Mouse (Mus musculus): ENCODE data around the gene Mei1. TPM values are rescaled to one million over a fixed set of nuclear protein-coding genes. Genes with fewer than 3 reads are reported as not detected.
"Not testable (repeated sequence)": the region's sequence is repeated elsewhere in the genome, so short reads cannot be mapped to it uniquely, and the experiment has no call there.

Mei1 gene
- polyA plus RNA-seq, 1 experiment from 2014 or later, result not detected

DNA sequence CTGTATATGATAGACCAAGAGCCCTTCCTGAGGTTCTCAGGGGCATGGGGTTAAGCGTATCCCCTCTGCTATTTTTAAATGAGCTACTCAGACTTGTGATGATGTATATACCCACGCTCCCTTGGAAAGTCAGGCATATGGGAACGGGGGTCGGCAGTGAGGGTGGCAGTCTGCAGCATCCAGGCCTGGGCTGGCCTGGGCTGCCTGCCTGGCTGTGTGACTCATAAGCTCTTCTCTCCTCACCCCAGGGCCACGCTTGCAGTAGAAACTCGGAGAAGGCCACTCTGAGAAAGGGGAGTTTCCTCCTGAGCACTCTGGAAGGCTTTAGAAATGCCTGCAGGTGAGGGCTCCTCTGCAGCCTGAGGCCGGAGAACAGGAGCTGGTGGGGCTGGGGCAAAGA lies 21.3 kb downstream of the Mei1 start:
- 86% methylated on average over 7 of the region's 7 CpGs for WGBS
- Histone ChIP-seq H3K9me3 (no peaks in the 10 kb centered on the region), H3K4me1 (no peaks in the 10 kb centered on the region), H3K27me3 (0 out of 2 replicates have a peak, but pooled peaks cover 2% of the 10 kb centered on the region), H3K9ac (replicated peaks) (no peak overlapping the region), H3K4me2 (replicated peaks) (no peak overlapping the region), H3K27ac (replicated peaks) (no peak overlapping the region), H3K4me3 (no peak overlapping the region), H3K36me3 (no peaks in the 10 kb centered on the region)
- no peak for ATAC-seq (replicated peaks)

DNA sequence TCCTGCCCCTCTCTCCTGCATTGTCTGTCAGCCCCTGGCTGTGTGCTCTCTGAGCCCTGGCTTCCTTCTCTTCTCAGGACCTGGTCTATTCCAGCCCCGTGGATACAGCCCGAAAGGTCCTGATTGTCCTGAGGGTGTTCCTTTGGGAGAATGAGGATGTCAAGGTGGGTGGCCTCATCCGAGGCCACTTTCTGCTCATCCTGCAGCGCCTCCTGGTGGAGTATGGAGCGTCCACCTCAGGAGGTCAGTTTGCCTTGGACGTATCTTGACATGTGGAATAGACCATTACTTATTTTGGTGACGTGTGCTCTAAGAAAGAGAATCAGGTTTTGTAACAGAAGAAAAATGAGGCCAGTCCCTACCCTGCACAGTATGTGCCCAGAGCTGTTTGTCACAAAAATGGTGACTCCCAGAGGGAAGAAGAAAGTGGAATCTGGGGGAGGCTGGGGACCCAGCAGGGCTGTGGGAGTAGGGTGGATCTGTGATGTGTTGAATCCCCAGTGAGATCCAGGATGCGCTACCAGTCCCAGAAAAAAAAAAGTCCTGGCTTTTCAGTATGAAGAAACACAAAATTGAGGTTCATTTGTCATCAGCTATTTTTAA lies 37.3 kb downstream of the Mei1 start:
- 17% methylated on average over 8 of the region's 8 CpGs for WGBS
- H3K9me3 ChIP-seq, result no peaks in the 10 kb centered on the region
- H3K4me1 ChIP-seq, result no peaks in the 10 kb centered on the region
- H3K9ac ChIP-seq (replicated peaks), result no peak overlapping the region
- no peak for ATAC-seq (replicated peaks)
- H3K4me2 ChIP-seq (replicated peaks), result no peak overlapping the region
- H3K36me3 ChIP-seq, result no peaks in the 10 kb centered on the region
- no peaks in the 10 kb centered on the region for H3K27me3 ChIP-seq
- H3K4me3 ChIP-seq, result no peak overlapping the region
- no peak overlapping the region for H3K27ac ChIP-seq (replicated peaks)

DNA sequence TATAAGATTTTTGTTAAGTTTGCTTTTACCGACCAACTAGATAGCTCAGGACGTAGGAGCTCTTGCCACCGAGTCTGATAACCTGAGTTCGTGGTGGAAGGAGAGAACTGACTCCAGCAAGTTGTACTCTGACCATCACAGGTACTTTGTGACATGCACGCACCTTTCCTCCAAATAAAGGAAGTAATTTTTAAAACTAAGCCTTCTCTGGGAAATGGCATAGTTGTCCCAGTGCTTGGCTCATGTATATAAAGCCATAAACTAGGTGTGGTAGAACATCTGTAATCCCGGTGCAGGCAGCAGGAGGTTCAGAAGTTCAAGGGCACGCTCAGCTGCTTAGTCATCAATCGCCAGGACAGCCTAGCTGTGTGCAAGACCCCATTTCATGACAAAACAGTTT lies 50.7 kb downstream of the Mei1 start:
- Histone ChIP-seq H3K27ac (replicated peaks) (no peak overlapping the region), H3K4me1 (no peaks in the 10 kb centered on the region), H3K9ac (replicated peaks) (no peak overlapping the region), H3K27me3 (no peaks in the 10 kb centered on the region), H3K9me3 (no peaks in the 10 kb centered on the region), H3K36me3 (no peaks in the 10 kb centered on the region), H3K4me3 (no peak overlapping the region), H3K4me2 (replicated peaks) (no peak overlapping the region)
- WGBS, result 91% methylated on average over 8 of the region's 8 CpGs
- ATAC-seq (replicated peaks), result no peak

DNA sequence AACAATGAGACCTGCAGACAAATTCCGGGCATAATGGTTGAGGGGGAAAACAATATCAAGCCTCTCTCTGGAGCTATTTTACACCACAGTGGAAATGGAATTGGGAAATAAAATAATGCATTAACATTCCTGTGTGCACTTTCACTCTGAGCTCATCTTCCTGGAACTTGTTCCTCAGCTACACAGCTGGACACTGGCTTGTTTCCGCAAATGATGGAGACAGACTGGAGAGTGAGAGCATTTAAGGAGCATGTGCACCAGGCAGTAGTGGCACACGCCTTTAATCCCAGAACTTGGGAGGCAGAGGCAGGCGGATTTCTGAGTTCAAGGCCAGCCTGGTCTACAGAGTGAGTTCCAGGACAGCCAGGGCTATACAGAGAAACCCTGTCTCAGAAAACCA lies 56.9 kb downstream of the Mei1 start:
- not testable (repeated sequence) for H3K4me3 ChIP-seq; H3K36me3 ChIP-seq; H3K9me3 ChIP-seq; H3K9ac ChIP-seq (replicated peaks); H3K4me2 ChIP-seq (replicated peaks); H3K27ac ChIP-seq (replicated peaks); H3K27me3 ChIP-seq; ATAC-seq (replicated peaks)
- peaks cover 17% of the 10 kb centered on the region for H3K4me1 ChIP-seq
- 74% methylated on average over 4 of the region's 4 CpGs for WGBS

DNA sequence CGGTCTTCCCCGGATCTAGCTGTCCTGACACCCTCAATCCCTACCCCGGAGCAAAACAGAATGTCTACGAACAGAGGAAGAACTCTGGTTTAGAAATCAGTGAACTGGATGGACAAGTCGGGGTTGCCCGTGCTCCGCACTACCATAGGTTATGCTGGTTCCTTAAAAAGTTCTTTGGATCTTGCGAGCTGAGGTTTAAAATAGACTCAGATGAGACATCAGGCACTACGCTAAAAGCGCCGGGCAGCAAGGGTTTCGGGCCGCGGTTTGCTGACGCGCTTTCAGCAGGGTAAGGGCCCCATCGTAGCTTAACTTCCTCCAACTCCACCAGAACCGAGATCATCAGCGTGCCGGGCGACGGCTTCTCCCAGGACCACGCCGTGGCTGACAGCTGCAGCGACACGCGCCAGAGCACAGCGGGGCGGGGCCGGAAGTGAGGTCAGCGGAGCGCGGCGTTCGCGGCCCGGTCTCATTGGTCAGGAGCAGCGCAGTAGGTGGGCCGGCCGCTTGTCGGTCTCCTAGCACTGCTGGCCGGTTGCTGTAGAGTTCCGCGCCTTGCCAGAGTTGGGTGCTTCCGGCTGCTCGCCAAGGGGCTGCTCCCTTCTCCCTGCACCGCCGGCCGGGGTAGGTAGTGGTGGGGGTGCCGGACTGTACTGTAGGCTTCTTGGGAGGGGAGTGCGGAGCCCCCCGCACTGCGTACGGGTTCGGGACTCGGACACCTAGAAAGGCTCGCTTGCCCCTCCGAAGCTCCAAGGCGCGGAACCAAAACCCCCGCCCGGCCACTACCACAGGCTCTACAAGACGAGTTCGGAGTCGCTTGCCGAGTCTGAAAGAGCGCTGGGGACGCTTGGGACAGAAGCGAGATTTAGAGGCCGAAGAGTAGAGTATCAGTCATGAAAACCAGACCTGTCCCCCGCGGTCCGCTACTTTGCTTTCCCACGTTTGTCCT lies 57.9 kb downstream of the Mei1 start, which contains the start of gene Ccdc134:
Gene Ccdc134, plus strand, starts transcription at position 497 of the 949 bp plus-strand sequence.
- Histone ChIP-seq H3K27ac (replicated peaks) (peak within 1 kb of the TSS; percentile 66), H3K9ac (replicated peaks) (peak within 1 kb of the TSS; percentile 60), H3K27me3 (no peaks in the 10 kb centered on the region), H3K4me1 (peaks cover 17% of the 10 kb centered on the region), H3K36me3 (no peaks in the 10 kb centered on the region), H3K9me3 (no peaks in the 10 kb centered on the region), H3K4me2 (replicated peaks) (peak within 1 kb of the TSS; percentile 81), H3K4me3 (peak within 1 kb of the TSS; percentile 67)
- peak; percentile 99 for ATAC-seq (replicated peaks)
- WGBS, result under 1% methylated on average over 72 of the region's 74 CpGs

DNA sequence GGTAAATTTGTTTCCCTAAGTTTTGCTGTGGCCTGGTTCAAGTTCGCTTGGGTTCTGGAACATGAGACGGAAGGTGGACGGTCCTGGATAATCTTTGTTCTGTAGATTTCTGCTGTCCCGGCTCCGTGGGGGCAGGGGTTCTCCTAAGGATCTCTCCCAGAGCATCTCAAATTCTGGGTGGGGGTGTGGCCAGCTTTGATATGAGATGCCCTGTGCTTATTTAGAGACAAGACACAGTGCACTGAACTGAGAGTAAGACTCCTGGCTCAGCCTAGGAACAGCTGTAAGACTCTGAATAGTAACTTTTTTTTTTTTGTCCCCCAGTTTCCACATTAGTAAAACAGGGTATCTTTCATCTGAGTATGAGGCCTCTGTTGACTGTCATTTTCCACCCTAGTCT lies 58.6 kb downstream of the Mei1 start:
- no peak for ATAC-seq (replicated peaks)
- Histone ChIP-seq H3K9ac (replicated peaks) (peak overlapping the region; percentile 60), H3K36me3 (no peaks in the 10 kb centered on the region), H3K27me3 (no peaks in the 10 kb centered on the region), H3K9me3 (no peaks in the 10 kb centered on the region), H3K4me1 (peaks cover 17% of the 10 kb centered on the region), H3K4me2 (replicated peaks) (peak overlapping the region; percentile 81), H3K4me3 (peak overlapping the region; percentile 67), H3K27ac (replicated peaks) (no peak overlapping the region)
- WGBS, result 5% methylated on average over 5 of the region's 5 CpGs

DNA sequence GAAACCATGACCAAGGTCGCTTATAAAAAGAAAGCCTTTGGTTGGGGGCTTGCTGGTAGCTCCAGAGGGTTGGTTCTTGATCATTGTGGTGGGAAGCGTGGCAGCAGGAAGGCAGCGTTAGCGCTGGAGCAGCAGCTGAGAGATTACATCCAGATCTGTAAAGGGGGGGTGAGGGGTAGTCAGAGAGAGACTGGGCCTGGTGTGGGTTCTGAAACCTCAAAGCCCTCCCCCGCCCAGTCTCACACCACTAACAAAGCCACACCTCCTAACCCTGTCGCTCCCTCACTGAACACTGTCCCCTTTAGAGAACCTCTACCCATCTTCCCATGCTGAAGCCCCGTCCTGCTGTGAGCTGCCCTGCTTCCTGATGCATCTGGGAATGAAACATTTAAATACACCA lies 60.8 kb downstream of the Mei1 start:
- H3K36me3 ChIP-seq, result no peaks in the 10 kb centered on the region
- H3K27me3 ChIP-seq, result no peaks in the 10 kb centered on the region
- no peak overlapping the region for H3K9ac ChIP-seq (replicated peaks)
- H3K27ac ChIP-seq (replicated peaks), result no peak overlapping the region
- no peak overlapping the region for H3K4me2 ChIP-seq (replicated peaks)
- H3K4me1 ChIP-seq, result peaks cover 17% of the 10 kb centered on the region
- 76% methylated on average over 7 of the region's 7 CpGs for WGBS
- H3K9me3 ChIP-seq, result no peaks in the 10 kb centered on the region
- no peak overlapping the region for H3K4me3 ChIP-seq
- no peak for ATAC-seq (replicated peaks)

DNA sequence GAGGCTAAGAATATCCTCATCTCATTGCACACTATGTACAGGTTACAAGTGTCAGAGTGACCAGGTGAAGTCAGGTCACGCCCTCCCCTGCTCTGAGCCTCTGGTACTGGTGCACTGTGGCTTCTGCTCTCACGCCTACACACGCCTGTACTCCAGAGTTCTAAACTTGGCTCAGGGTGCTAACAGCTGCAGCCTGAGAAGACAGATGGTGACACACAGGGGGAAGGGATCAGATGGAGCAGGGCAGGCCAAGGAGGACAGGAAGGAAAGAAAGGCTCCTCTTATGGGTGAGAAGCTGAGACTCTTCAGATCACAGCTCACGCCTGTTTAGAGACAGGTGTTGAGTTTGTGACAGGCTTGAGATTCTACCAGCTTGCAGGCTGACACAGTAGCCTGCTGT lies 65.6 kb downstream of the Mei1 start:
- no peaks in the 10 kb centered on the region for H3K36me3 ChIP-seq
- no peak for ATAC-seq (replicated peaks)
- no peak overlapping the region for H3K4me3 ChIP-seq
- no peaks in the 10 kb centered on the region for H3K9me3 ChIP-seq
- no peak overlapping the region for H3K9ac ChIP-seq (replicated peaks)
- no peak overlapping the region for H3K4me2 ChIP-seq (replicated peaks)
- H3K27me3 ChIP-seq, result no peaks in the 10 kb centered on the region
- H3K27ac ChIP-seq (replicated peaks), result no peak overlapping the region
- 79% methylated on average over 4 of the region's 4 CpGs for WGBS
- no peaks in the 10 kb centered on the region for H3K4me1 ChIP-seq

DNA sequence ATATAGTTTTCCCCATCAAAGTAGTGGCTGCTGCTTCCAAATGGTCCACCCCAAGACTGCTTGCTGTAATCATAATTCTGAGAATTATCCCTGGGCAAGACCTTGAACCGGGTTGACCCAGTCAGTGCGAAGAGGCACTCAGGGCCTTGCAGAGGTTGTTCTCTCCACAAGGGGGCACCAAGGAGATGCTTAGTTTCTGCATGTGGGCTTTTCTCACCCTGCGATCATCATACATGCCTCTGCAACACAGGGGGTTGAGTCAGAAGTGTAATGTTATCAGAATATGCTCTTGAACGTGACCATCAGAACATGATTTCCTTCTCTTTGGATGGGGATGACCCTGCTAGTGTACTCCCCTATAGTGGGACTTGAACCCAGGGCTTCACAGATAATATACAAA lies 68.8 kb downstream of the Mei1 start:
- H3K9ac ChIP-seq (replicated peaks), result no peak overlapping the region
- H3K36me3 ChIP-seq, result peaks cover 4% of the 10 kb centered on the region; the same call in 1 of the 2 replicates
- no peaks in the 10 kb centered on the region for H3K27me3 ChIP-seq
- WGBS, result 53% methylated on average over 4 of the region's 4 CpGs
- no peak overlapping the region for H3K4me2 ChIP-seq (replicated peaks)
- H3K4me1 ChIP-seq, result 0 out of 2 replicates have a peak, but pooled peaks cover 1% of the 10 kb centered on the region
- 0 out of 2 replicates have a peak, but pooled peaks have one; percentile 48 for ATAC-seq (replicated peaks)
- H3K9me3 ChIP-seq, result no peaks in the 10 kb centered on the region
- H3K27ac ChIP-seq (replicated peaks), result no peak overlapping the region
- no peak overlapping the region for H3K4me3 ChIP-seq

DNA sequence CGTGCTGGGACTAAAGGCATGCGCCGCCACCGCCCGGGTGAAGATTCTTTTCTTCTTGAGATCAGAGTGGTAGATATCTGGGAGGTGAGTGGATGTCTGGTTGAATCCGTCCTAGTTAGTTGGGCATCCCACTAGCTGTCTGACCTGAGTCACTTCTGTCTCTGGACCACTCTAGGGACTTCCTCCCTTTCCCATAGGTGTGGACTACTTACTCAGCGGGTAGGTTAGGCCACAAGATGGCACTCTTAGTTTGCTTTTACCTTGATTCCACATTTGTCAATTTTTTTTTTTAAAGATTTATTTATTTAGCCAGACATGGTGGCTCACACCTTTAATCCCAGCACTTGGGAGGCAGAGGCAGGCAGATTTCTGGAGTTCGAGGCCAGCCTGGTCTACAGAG lies 69.4 kb downstream of the Mei1 start:
- Histone ChIP-seq H3K9ac (replicated peaks) (no peak overlapping the region), H3K4me3 (no peak overlapping the region), H3K27ac (replicated peaks) (no peak overlapping the region), H3K4me1 (peaks cover 8% of the 10 kb centered on the region), H3K4me2 (replicated peaks) (no peak overlapping the region), H3K36me3 (peaks cover 4% of the 10 kb centered on the region; the same call in 1 of the 2 replicates), H3K9me3 (no peaks in the 10 kb centered on the region), H3K27me3 (no peaks in the 10 kb centered on the region)
- ATAC-seq (replicated peaks), result no peak
- 89% methylated on average over 8 of the region's 8 CpGs for WGBS

DNA sequence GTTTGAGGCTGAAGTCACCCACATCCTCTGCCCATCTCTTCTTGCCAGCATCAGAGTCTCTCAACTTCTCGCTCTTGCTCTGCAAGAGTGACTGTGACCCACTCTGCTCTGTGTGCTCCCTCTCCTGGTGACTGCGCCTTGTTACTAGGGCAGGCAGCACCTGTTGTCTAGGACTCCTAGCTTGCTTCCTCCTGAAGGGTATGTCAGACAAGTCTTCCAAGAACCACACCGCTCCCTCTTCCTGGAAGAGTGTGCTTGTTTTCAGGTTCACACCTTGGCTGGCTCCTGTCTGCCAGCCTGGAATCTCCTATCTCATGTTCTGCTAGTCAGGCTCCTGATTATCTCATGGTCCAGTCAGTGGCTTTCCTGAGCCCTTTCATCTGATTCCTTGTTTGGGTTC lies 70.6 kb downstream of the Mei1 start:
- Histone ChIP-seq H3K36me3 (peaks cover 4% of the 10 kb centered on the region; the same call in 1 of the 2 replicates), H3K9ac (replicated peaks) (no peak overlapping the region), H3K4me3 (no peak overlapping the region), H3K27me3 (no peaks in the 10 kb centered on the region), H3K27ac (replicated peaks) (no peak overlapping the region), H3K4me1 (peaks cover 12% of the 10 kb centered on the region), H3K9me3 (no peaks in the 10 kb centered on the region), H3K4me2 (replicated peaks) (no peak overlapping the region)
- no peak for ATAC-seq (replicated peaks)
- WGBS, result 88% methylated on average over 3 of the region's 3 CpGs

DNA sequence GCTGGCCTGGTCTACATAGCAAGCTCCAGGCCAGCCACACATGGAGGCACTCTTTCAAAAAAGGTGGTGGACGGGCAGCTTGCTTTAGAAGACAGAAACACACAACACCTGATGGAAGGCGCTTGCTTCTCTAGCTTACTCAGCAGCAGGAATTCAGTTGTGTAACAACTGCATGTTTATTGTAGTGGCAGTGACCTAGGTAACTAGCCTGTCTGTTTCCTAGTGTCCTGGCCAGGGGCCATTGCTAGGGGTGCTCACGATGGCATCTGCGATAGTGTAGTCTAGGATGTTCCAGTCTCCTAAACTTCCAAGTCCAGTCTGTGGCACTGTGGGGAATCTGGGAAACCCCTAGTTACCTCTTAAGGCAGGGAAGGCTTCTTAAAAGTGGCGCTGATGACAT lies 74.4 kb downstream of the Mei1 start:
- Histone ChIP-seq H3K4me1 (peaks cover 35% of the 10 kb centered on the region), H3K9ac (replicated peaks) (no peak overlapping the region), H3K36me3 (peaks cover 4% of the 10 kb centered on the region; the same call in 1 of the 2 replicates), H3K27me3 (no peaks in the 10 kb centered on the region), H3K4me3 (no peak overlapping the region), H3K27ac (replicated peaks) (peak overlapping the region; percentile 99), H3K4me2 (replicated peaks) (no peak overlapping the region), H3K9me3 (no peaks in the 10 kb centered on the region)
- ATAC-seq (replicated peaks), result no peak
- 81% methylated on average over 5 of the region's 5 CpGs for WGBS
